8 mouse cellular contexts compared by ENCODE assay signal in genomic region chr10:80151211-80152034, GRCm38 (mm10). TPM values are rescaled to one million over a fixed set of nuclear protein-coding genes. Genes with fewer than 3 reads are reported as not detected.
DNase-seq lines count a peak whose midpoint lies in the region; ATAC-seq and TF ChIP-seq lines count a peak whose summit lies in the region.

No protein-coding gene starts in this region.

- H3K4me3 ChIP-seq in heart, adult 2 months = peak overlapping the region; percentile 66
- H3K4me3 ChIP-seq in kidney, adult 2 months (ENCODE audit: insufficient read depth, low read depth, low read length) = peak overlapping the region; percentile 55
- peak overlapping the region; percentile 81 for H3K4me3 ChIP-seq in lung, embryonic 15.5 days

- peaks cover 25% of the 10 kb centered on the region for H3K36me3 ChIP-seq in heart, adult 2 months (ENCODE audit: control insufficient read depth, insufficient read depth, low read length)
- peaks cover 21% of the 10 kb centered on the region for H3K36me3 ChIP-seq in kidney, adult 2 months (ENCODE audit: control insufficient read depth, insufficient read depth, low read length)
- peaks cover 42% of the 10 kb centered on the region for H3K36me3 ChIP-seq in lung, embryonic 15.5 days

- TF ChIP-seq CTCF in heart, adult 2 months (IDR thresholded peaks at IDR 0.05) = no peak
- no peak for TF ChIP-seq CTCF in kidney, adult 2 months (conservative IDR thresholded peaks at IDR 0.05; ENCODE audit: insufficient read depth, insufficient read length, low read depth, low read length)

- H3K9me3 ChIP-seq in lung, embryonic 15.5 days = no peaks in the 10 kb centered on the region

- peak overlapping the region; percentile 93 for H3K27ac ChIP-seq in heart, adult 2 months
- H3K27ac ChIP-seq in kidney, adult 2 months (ENCODE audit: insufficient read depth, low read depth, low read length) = peak overlapping the region; percentile 95
- peak overlapping the region; percentile 96 for H3K27ac ChIP-seq in lung, embryonic 15.5 days

- TF ChIP-seq POLR2A in heart, adult 2 months (IDR thresholded peaks at IDR 0.05; ENCODE audit: insufficient read depth, low read depth, low read length) = peak; percentile 72
- TF ChIP-seq POLR2A in kidney, adult 2 months (IDR thresholded peaks at IDR 0.05; ENCODE audit: low read depth, low read length) = no peak

- peaks cover 2% of the 10 kb centered on the region; the same call in 1 of the 2 replicates for H3K79me2 ChIP-seq in heart, adult 2 months (replicated peaks; ENCODE audit: control insufficient read depth, insufficient read depth, low read length)

- peak overlapping the region; percentile 82 for H3K9ac ChIP-seq in heart, adult 2 months (ENCODE audit: low read depth, low read length)
- peak overlapping the region; percentile 98 for H3K9ac ChIP-seq in lung, embryonic 15.5 days

- intact Hi-C loops in heart, adult 2 months (cut with DNase I) = no loop called here

- no peak for ATAC-seq in lung, embryonic 15.5 days (ENCODE audit: borderline replicate concordance, extremely low read depth, low FRiP score, low TSS enrichment)

- H3K27me3 ChIP-seq in heart, adult 2 months (ENCODE audit: control insufficient read depth, insufficient read depth, low read length) = no peaks in the 10 kb centered on the region
- H3K27me3 ChIP-seq in kidney, adult 2 months (replicated peaks; ENCODE audit: control insufficient read depth, insufficient read depth, low read length) = no peaks in the 10 kb centered on the region
- no peaks in the 10 kb centered on the region for H3K27me3 ChIP-seq in lung, embryonic 15.5 days

- peak overlapping the region; percentile 89 for H3K4me2 ChIP-seq in lung, embryonic 15.5 days

- DNase-seq in layer of hippocampus, postnatal 10 days (ENCODE audit: low spot score in 2 of 2) = peak; percentile 74 to 78
- DNase-seq in layer of hippocampus, postnatal 14 days (ENCODE audit: low spot score in 2 of 2) = no peak
- peak; percentile 62 for DNase-seq in cerebellum, adult 8-10 months
- DNase-seq in heart, adult 2 months = peak; percentile 77 to 82
- peak; percentile 93 for DNase-seq in kidney, adult 2 months
- DNase-seq in ovary, postnatal 10 days (ENCODE audit: low spot score) = peak; percentile 39
- DNase-seq in urinary bladder, postnatal 4 days (ENCODE audit: low spot score in 2 of 2) = peak; percentile 66 to 75

- peak; percentile 35; the same call in 1 of the 2 replicates for TF ChIP-seq EP300 in heart, adult 2 months (IDR thresholded peaks at IDR 0.05; ENCODE audit: insufficient read depth, low read depth, low read length)

- 3% methylated on average over 25 of the region's 26 CpGs for WGBS in heart, adult 2 months
- under 1% methylated on average over 26 of the region's 26 CpGs for WGBS in kidney, adult 2 months
- WGBS in lung, embryonic 15.5 days = under 1% methylated on average over 26 of the region's 26 CpGs

- peaks cover 24% of the 10 kb centered on the region for H3K4me1 ChIP-seq in heart, adult 2 months (ENCODE audit: control insufficient read depth, insufficient read depth, low read length)
- H3K4me1 ChIP-seq in kidney, adult 2 months (ENCODE audit: control insufficient read depth, insufficient read depth, low read length) = peaks cover 42% of the 10 kb centered on the region
- peaks cover 63% of the 10 kb centered on the region for H3K4me1 ChIP-seq in lung, embryonic 15.5 days

RNA-seq across cellular contexts. Expression of gene Midn, which starts 3.4 kb away (rescaled TPM):
- 100 to 1,000 TPM; 112 to 128 TPM for total RNA-seq in layer of hippocampus, postnatal 10 days (2021)
- 10 to 100 TPM; 90.9 to 100.0 TPM for total RNA-seq in layer of hippocampus, postnatal 14 days (2021)
- total RNA-seq in heart, adult 2 months (2021) = 100 to 1,000 TPM in 1 of 2 experiments, 10 to 100 TPM in 1; 96.2 to 102 TPM
- 50.1 and 74.5 TPM in 2 replicates for polyA plus RNA-seq in heart, adult 2 months (2012; rRNA removed)
- 65.6 and 67.0 TPM in 2 replicates for polyA plus RNA-seq in kidney, adult 2 months (2012; rRNA removed)
- polyA plus RNA-seq in lung, embryonic 15.5 days (2015; fragmentation: Nextera tagmentation; extraction: Ambion mirVana) = 17.5 and 18.6 TPM in 2 replicates

RNA-seq across cellular contexts. Expression of gene Cbarp, which starts 10.8 kb away (rescaled TPM):
- total RNA-seq in layer of hippocampus, postnatal 10 days (2021) = 100 to 1,000 TPM; 360 to 374 TPM
- total RNA-seq in layer of hippocampus, postnatal 14 days (2021) = 100 to 1,000 TPM; 401 to 436 TPM
- 1 to 10 TPM; 3.9 to 4.9 TPM for total RNA-seq in heart, adult 2 months (2021)
- polyA plus RNA-seq in heart, adult 2 months (2012; rRNA removed) = 3.0 and 4.3 TPM in 2 replicates
- 8.1 and 8.7 TPM in 2 replicates for polyA plus RNA-seq in kidney, adult 2 months (2012; rRNA removed)
- 3.9 and 5.0 TPM in 2 replicates for polyA plus RNA-seq in lung, embryonic 15.5 days (2015; fragmentation: Nextera tagmentation; extraction: Ambion mirVana)

RNA-seq across cellular contexts. Expression of gene Atp5d, which starts 13.0 kb away (rescaled TPM):
- total RNA-seq in layer of hippocampus, postnatal 10 days (2021) = 100 to 1,000 TPM; 385 to 392 TPM
- 100 to 1,000 TPM; 397 to 417 TPM for total RNA-seq in layer of hippocampus, postnatal 14 days (2021)
- total RNA-seq in heart, adult 2 months (2021) = 1,000 to 10,000 TPM; 1,015 to 1,150 TPM
- 1,139 and 1,938 TPM in 2 replicates for polyA plus RNA-seq in heart, adult 2 months (2012; rRNA removed)
- 1,948 and 2,036 TPM in 2 replicates for polyA plus RNA-seq in kidney, adult 2 months (2012; rRNA removed)
- polyA plus RNA-seq in lung, embryonic 15.5 days (2015; fragmentation: Nextera tagmentation; extraction: Ambion mirVana) = 521 and 541 TPM in 2 replicates

RNA-seq across cellular contexts. Expression of gene Cirbp, which starts 14.4 kb away (rescaled TPM):
- 100 to 1,000 TPM; 154 to 175 TPM for total RNA-seq in layer of hippocampus, postnatal 10 days (2021)
- 100 to 1,000 TPM in 1 of 2 experiments, 10 to 100 TPM in 1; 93.5 to 126 TPM for total RNA-seq in layer of hippocampus, postnatal 14 days (2021)
- 10 to 100 TPM; 34.2 to 43.2 TPM for total RNA-seq in heart, adult 2 months (2021)
- polyA plus RNA-seq in heart, adult 2 months (2012; rRNA removed) = 62.5 and 85.8 TPM in 2 replicates
- 86.7 and 87.8 TPM in 2 replicates for polyA plus RNA-seq in kidney, adult 2 months (2012; rRNA removed)
- 94.6 and 95.1 TPM in 2 replicates for polyA plus RNA-seq in lung, embryonic 15.5 days (2015; fragmentation: Nextera tagmentation; extraction: Ambion mirVana)

RNA-seq across cellular contexts. Expression of gene 1600002K03Rik, which starts 21.3 kb away (rescaled TPM):
- 1 to 10 TPM; 4.3 to 6.7 TPM for total RNA-seq in layer of hippocampus, postnatal 10 days (2021)
- 1 to 10 TPM; 5.1 to 5.2 TPM for total RNA-seq in layer of hippocampus, postnatal 14 days (2021)
- 1 to 10 TPM; 5.9 to 6.0 TPM for total RNA-seq in heart, adult 2 months (2021)
- polyA plus RNA-seq in heart, adult 2 months (2012; rRNA removed) = 5.6 and 6.3 TPM in 2 replicates
- 7.9 and 11.2 TPM in 2 replicates for polyA plus RNA-seq in kidney, adult 2 months (2012; rRNA removed)
- polyA plus RNA-seq in lung, embryonic 15.5 days (2015; fragmentation: Nextera tagmentation; extraction: Ambion mirVana) = 11.6 and 14.7 TPM in 2 replicates

Comparison
In these comparisons a context has a peak if more than half of its experiments do, and no peak if none do; other contexts are left out.
1. DNase-seq: peak in layer of hippocampus, postnatal 10 days (2 of 2), cerebellum, adult 8-10 months (single experiment), heart, adult 2 months (2 of 2), kidney, adult 2 months (single experiment), ovary, postnatal 10 days (single experiment) and urinary bladder, postnatal 4 days (2 of 2); none in layer of hippocampus, postnatal 14 days (0 of 2).
2. RNA of gene Cbarp, which starts 10.8 kb away (total RNA-seq): 401 to 436 TPM in layer of hippocampus, postnatal 14 days and 360 to 374 TPM in layer of hippocampus, postnatal 10 days; 3.9 to 4.9 TPM in heart, adult 2 months; every median in the first group is over 10 times any median in the second.
3. Peak in every context shown above with its lines, with median percentiles within 50 percentile points of each other: H3K27ac ChIP-seq and H3K4me3 ChIP-seq.